Comparison of ENCODE assay signal across 11 mouse cellular contexts in the genomic region with DNA sequence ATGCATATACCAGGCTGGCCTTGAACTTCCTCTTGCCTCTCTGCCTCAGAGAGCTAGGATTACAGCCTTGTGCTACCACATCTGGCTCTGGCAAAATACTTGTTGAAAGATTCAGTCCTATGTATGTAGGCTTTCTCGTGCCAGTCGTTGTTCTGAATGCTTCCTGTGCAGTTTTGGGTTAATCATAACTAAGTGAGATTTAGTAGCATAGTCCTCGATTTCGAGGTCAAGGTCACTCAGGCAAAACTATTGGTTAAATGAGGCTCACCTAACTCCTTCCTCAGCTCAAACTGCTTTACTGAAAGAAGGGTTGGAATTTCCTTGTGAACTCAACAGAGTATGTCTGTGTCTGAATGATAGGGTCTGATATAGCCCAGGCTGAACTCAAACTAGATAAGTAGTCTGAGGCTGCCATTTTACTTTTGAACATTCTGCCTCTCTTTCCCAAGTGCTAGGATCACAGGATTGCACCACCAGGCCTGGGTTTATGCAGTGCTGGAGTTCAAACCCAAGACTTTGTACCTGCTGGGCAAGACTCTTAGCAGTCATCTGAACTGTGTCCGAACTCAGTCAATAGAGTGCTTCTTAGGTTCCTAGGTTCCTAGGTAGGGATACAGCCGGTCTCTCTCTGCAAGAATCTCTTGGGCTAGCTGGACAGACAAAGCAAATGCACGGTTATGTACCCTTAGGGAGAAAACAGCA. TPM values are rescaled to one million over a fixed set of nuclear protein-coding genes. Genes with fewer than 3 reads are reported as not detected.
A peak's percentile ranks its signal among the peaks of the same experiment; 100 is the strongest.
DNase-seq lines count a peak whose midpoint lies in the region; ATAC-seq and TF ChIP-seq lines count a peak whose summit lies in the region.
"Had no signal": no experiment of that assay in that cellular context is flagged by ENCODE, and none has a peak within 500 bp of the region (broad histone marks: within the 10 kb centered on the region; RNA-seq: fewer than 3 reads in every experiment).

No protein-coding gene starts in this region.

- no peaks in the 10 kb centered on the region for H3K9me3 ChIP-seq in forebrain, embryonic 12.5 days
- H3K9me3 ChIP-seq in forebrain, embryonic 16.5 days (ENCODE audit: control insufficient read depth, low read length): no peaks in the 10 kb centered on the region
- H3K9me3 ChIP-seq in lung, embryonic 14.5 days (ENCODE audit: low read depth, low read length): no peaks in the 10 kb centered on the region
- no peaks in the 10 kb centered on the region for H3K9me3 ChIP-seq in hindbrain, postnatal 0 days (ENCODE audit: low read length)
- no peaks in the 10 kb centered on the region for H3K9me3 ChIP-seq in liver, embryonic 15.5 days (replicated peaks)

- peak overlapping the region; percentile 99; the same call in 1 of the 2 replicates for H3K4me3 ChIP-seq in forebrain, embryonic 12.5 days (replicated peaks)
- H3K4me3 ChIP-seq in forebrain, embryonic 16.5 days (replicated peaks; ENCODE audit: low read length): no peak overlapping the region
- H3K4me3 ChIP-seq in lung, embryonic 14.5 days (ENCODE audit: low read depth, low read length): peak overlapping the region; percentile 98; the same call in 1 of the 2 replicates
- no peak overlapping the region for H3K4me3 ChIP-seq in hindbrain, postnatal 0 days (ENCODE audit: low read length)
- peak overlapping the region; percentile 90 for H3K4me3 ChIP-seq in liver, embryonic 15.5 days (replicated peaks)

- no peaks in the 10 kb centered on the region for H3K27me3 ChIP-seq in forebrain, embryonic 12.5 days
- H3K27me3 ChIP-seq in forebrain, embryonic 16.5 days (replicated peaks; ENCODE audit: control insufficient read depth, insufficient read depth, low read length): no peaks in the 10 kb centered on the region
- no peaks in the 10 kb centered on the region for H3K27me3 ChIP-seq in lung, embryonic 14.5 days (ENCODE audit: insufficient read depth, low read length)
- H3K27me3 ChIP-seq in hindbrain, postnatal 0 days (ENCODE audit: insufficient read depth, low read length): no peaks in the 10 kb centered on the region
- H3K27me3 ChIP-seq in liver, embryonic 15.5 days: no peaks in the 10 kb centered on the region

- no peak for TF ChIP-seq CTCF in lung, embryonic 14.5 days (IDR thresholded peaks at IDR 0.05; ENCODE audit: low read depth)
- no peak for TF ChIP-seq CTCF in hindbrain, postnatal 0 days (IDR thresholded peaks at IDR 0.05; ENCODE audit: low read depth)

- H3K4me1 ChIP-seq in forebrain, embryonic 12.5 days: peaks cover 32% of the 10 kb centered on the region
- H3K4me1 ChIP-seq in forebrain, embryonic 16.5 days (replicated peaks; ENCODE audit: control insufficient read depth, insufficient read depth, low read length): peaks cover 27% of the 10 kb centered on the region
- peaks cover 14% of the 10 kb centered on the region for H3K4me1 ChIP-seq in lung, embryonic 14.5 days (ENCODE audit: insufficient read depth)
- H3K4me1 ChIP-seq in hindbrain, postnatal 0 days (ENCODE audit: insufficient read depth, low read length): peaks cover 10% of the 10 kb centered on the region
- peaks cover 59% of the 10 kb centered on the region for H3K4me1 ChIP-seq in liver, embryonic 15.5 days (replicated peaks)

- ATAC-seq in forebrain, embryonic 12.5 days (ENCODE audit: low FRiP score): no peak
- ATAC-seq in forebrain, embryonic 16.5 days: no peak
- ATAC-seq in lung, embryonic 14.5 days (ENCODE audit: insufficient read depth): no peak
- ATAC-seq in hindbrain, postnatal 0 days: no peak
- no peak for ATAC-seq in liver, embryonic 15.5 days (ENCODE audit: insufficient read depth)

- H3K9ac ChIP-seq in forebrain, embryonic 12.5 days: no peak overlapping the region
- no peak overlapping the region for H3K9ac ChIP-seq in forebrain, embryonic 16.5 days (replicated peaks; ENCODE audit: low read depth, low read length)
- peak overlapping the region; percentile 95; the same call in 1 of the 2 replicates for H3K9ac ChIP-seq in lung, embryonic 14.5 days
- no peak overlapping the region for H3K9ac ChIP-seq in hindbrain, postnatal 0 days (replicated peaks; ENCODE audit: low read length)
- peak overlapping the region; percentile 94 for H3K9ac ChIP-seq in liver, embryonic 15.5 days

- peak overlapping the region; percentile 90 for H3K4me2 ChIP-seq in forebrain, embryonic 12.5 days
- no peak overlapping the region for H3K4me2 ChIP-seq in forebrain, embryonic 16.5 days (ENCODE audit: low read length)
- H3K4me2 ChIP-seq in lung, embryonic 14.5 days: peak overlapping the region; percentile 81
- peak overlapping the region; percentile 77; the same call in 1 of the 2 replicates for H3K4me2 ChIP-seq in hindbrain, postnatal 0 days (ENCODE audit: low read depth, low read length)
- H3K4me2 ChIP-seq in liver, embryonic 15.5 days: peak overlapping the region; percentile 80

- 92% methylated on average over 7 of the region's 7 CpGs for WGBS in forebrain, embryonic 12.5 days
- 89% methylated on average over 7 of the region's 7 CpGs for WGBS in forebrain, embryonic 16.5 days
- 84% methylated on average over 7 of the region's 7 CpGs for WGBS in lung, embryonic 14.5 days
- WGBS in hindbrain, postnatal 0 days: 88% methylated on average over 7 of the region's 7 CpGs
- 61% methylated on average over 7 of the region's 7 CpGs for WGBS in liver, embryonic 15.5 days (ENCODE audit: insufficient replicate concordance)

- no peak overlapping the region for H3K27ac ChIP-seq in forebrain, embryonic 12.5 days
- no peak overlapping the region for H3K27ac ChIP-seq in forebrain, embryonic 16.5 days (ENCODE audit: low read length)
- H3K27ac ChIP-seq in lung, embryonic 14.5 days (ENCODE audit: low read depth): no peak overlapping the region
- no peak overlapping the region for H3K27ac ChIP-seq in hindbrain, postnatal 0 days
- peak overlapping the region; percentile 89 for H3K27ac ChIP-seq in liver, embryonic 15.5 days (replicated peaks)

- peaks cover 15% of the 10 kb centered on the region; the same call in 1 of the 2 replicates for H3K36me3 ChIP-seq in forebrain, embryonic 12.5 days (replicated peaks)
- no peaks in the 10 kb centered on the region for H3K36me3 ChIP-seq in forebrain, embryonic 16.5 days (ENCODE audit: control insufficient read depth, insufficient read depth)
- H3K36me3 ChIP-seq in lung, embryonic 14.5 days (ENCODE audit: insufficient read depth): peaks cover 27% of the 10 kb centered on the region
- peaks cover 7% of the 10 kb centered on the region for H3K36me3 ChIP-seq in hindbrain, postnatal 0 days (ENCODE audit: insufficient read depth, low read length)
- H3K36me3 ChIP-seq in liver, embryonic 15.5 days (replicated peaks): peaks cover 30% of the 10 kb centered on the region

- no peak for DNase-seq in lung, embryonic 14.5 days
- no peak for DNase-seq in lung, postnatal 14 days
- no peak for DNase-seq in hindbrain, postnatal 0 days (ENCODE audit: low spot score)
- no peak for DNase-seq in ovary, adult 18-20 months (ENCODE audit: low spot score)
- DNase-seq in left cerebral cortex, adult 11 months (ENCODE audit: low spot score): no peak
- DNase-seq: cerebellum, adult 2 months; lung, adult 2 months; thymus, postnatal 4 days had no signal

RNA-seq across cellular contexts. Expression of a gene that starts 2.1 kb away (rescaled TPM):
- polyA plus RNA-seq in forebrain, embryonic 12.5 days (2016; fragmentation: Nextera tagmentation; extraction: Ambion mirVana): 104 and 109 TPM in 2 replicates
- polyA plus RNA-seq in forebrain, embryonic 16.5 days (2015; fragmentation: Nextera tagmentation; extraction: Ambion mirVana): 102 and 106 TPM in 2 replicates
- polyA plus RNA-seq in lung, embryonic 14.5 days (2014; fragmentation: Nextera tagmentation; extraction: Ambion mirVana): 112 and 115 TPM in 2 replicates
- total RNA-seq in hindbrain, postnatal 0 days (2014; rRNA removed): 104 and 115 TPM in 2 replicates
- polyA plus RNA-seq in hindbrain, postnatal 0 days (2015; fragmentation: Nextera tagmentation; extraction: Ambion mirVana): 104 and 108 TPM in 2 replicates
- 69.4 and 73.5 TPM in 2 replicates for polyA plus RNA-seq in liver, embryonic 15.5 days (2015; fragmentation: Nextera tagmentation; extraction: Ambion mirVana)

RNA-seq across cellular contexts. Expression of a gene that starts 2.1 kb away (rescaled TPM):
- 3.1 and 4.3 TPM in 2 replicates for polyA plus RNA-seq in forebrain, embryonic 12.5 days (2016; fragmentation: Nextera tagmentation; extraction: Ambion mirVana)
- polyA plus RNA-seq in forebrain, embryonic 16.5 days (2015; fragmentation: Nextera tagmentation; extraction: Ambion mirVana): 1.6 and 2.1 TPM in 2 replicates
- polyA plus RNA-seq in lung, embryonic 14.5 days (2014; fragmentation: Nextera tagmentation; extraction: Ambion mirVana): 3.1 and 4.6 TPM in 2 replicates
- total RNA-seq in hindbrain, postnatal 0 days (2014; rRNA removed): 0.68 and 0.79 TPM in 2 replicates
- polyA plus RNA-seq in hindbrain, postnatal 0 days (2015; fragmentation: Nextera tagmentation; extraction: Ambion mirVana): 1.4 and 2.0 TPM in 2 replicates
- polyA plus RNA-seq in liver, embryonic 15.5 days (2015; fragmentation: Nextera tagmentation; extraction: Ambion mirVana): 2.8 and 3.1 TPM in 2 replicates

RNA-seq across cellular contexts. Expression of a gene that starts 38.4 kb away (rescaled TPM):
- polyA plus RNA-seq in forebrain, embryonic 12.5 days (2016; fragmentation: Nextera tagmentation; extraction: Ambion mirVana): 5.8 and 6.1 TPM in 2 replicates
- 23.7 and 30.8 TPM in 2 replicates for polyA plus RNA-seq in forebrain, embryonic 16.5 days (2015; fragmentation: Nextera tagmentation; extraction: Ambion mirVana)
- 0.91 and 1.0 TPM in 2 replicates for polyA plus RNA-seq in lung, embryonic 14.5 days (2014; fragmentation: Nextera tagmentation; extraction: Ambion mirVana)
- 42.0 TPM in 2 replicates for total RNA-seq in hindbrain, postnatal 0 days (2014; rRNA removed)
- 29.3 and 30.8 TPM in 2 replicates for polyA plus RNA-seq in hindbrain, postnatal 0 days (2015; fragmentation: Nextera tagmentation; extraction: Ambion mirVana)
- 0.56 and 0.64 TPM in 2 replicates for polyA plus RNA-seq in liver, embryonic 15.5 days (2015; fragmentation: Nextera tagmentation; extraction: Ambion mirVana)

Comparison
In these comparisons a context has a peak if more than half of its experiments do, and no peak if none do; other contexts are left out.
1. H3K4me3 ChIP-seq: peak in forebrain, embryonic 12.5 days (single experiment), lung, embryonic 14.5 days (single experiment) and liver, embryonic 15.5 days (single experiment); none in forebrain, embryonic 16.5 days (single experiment) and hindbrain, postnatal 0 days (single experiment).
2. H3K9ac ChIP-seq: peak in lung, embryonic 14.5 days (single experiment) and liver, embryonic 15.5 days (single experiment); none in forebrain, embryonic 12.5 days (single experiment), forebrain, embryonic 16.5 days (single experiment) and hindbrain, postnatal 0 days (single experiment).